Mouse (Mus musculus): ENCODE measurements around the gene Galm. TPM values are rescaled to one million over a fixed set of nuclear protein-coding genes. Genes with fewer than 3 reads are reported as not detected.

Gene Galm
- polyA plus RNA-seq, 1 experiment: 3.7 TPM

DNA sequence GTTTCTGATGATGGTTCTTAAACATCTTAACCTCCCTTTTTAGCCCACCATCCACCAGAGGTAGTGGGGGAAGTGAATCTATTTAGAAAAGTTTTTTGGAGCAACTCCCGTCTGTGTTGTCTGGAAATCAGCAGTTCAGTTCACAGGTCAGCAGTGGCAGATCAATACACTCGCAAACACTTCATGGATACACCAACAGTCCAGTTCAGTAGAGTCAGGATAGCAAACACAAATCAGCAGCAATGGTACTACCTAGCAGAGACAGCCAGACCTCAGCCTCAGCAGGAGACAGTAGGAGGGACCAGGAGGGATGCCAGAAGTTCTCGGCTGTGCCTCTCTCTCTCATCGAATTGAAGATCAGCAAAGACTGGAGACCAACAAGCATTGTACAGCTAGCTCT is 44.7 kb downstream of the Galm start:
- no peak overlapping the region for H3ac ChIP-seq (ENCODE audit: control insufficient read depth, insufficient read length, low read depth)
- H3K4me3 ChIP-seq (ENCODE audit: insufficient read depth, poor library complexity, severe bottlenecking): no peak overlapping the region
- H3K36me3 ChIP-seq (ENCODE audit: control insufficient read depth, insufficient read depth): no peaks in the 10 kb centered on the region
- no peaks in the 10 kb centered on the region for H3K79me2 ChIP-seq (ENCODE audit: control insufficient read depth, insufficient read depth)
- H3K27me3 ChIP-seq (ENCODE audit: control insufficient read depth, insufficient read depth, insufficient read length): no peaks in the 10 kb centered on the region
- TF ChIP-seq CTCF (IDR thresholded peaks at IDR 0.05; ENCODE audit: control insufficient read depth, insufficient read depth, insufficient read length) (no peak), MYOD1 (IDR thresholded peaks at IDR 0.05; ENCODE audit: control insufficient read depth, insufficient read length, low read depth) (no peak), CEBPB (IDR thresholded peaks at IDR 0.05; ENCODE audit: low read depth) (no peak), FOSL1 (IDR thresholded peaks at IDR 0.05; ENCODE audit: insufficient read depth, low read length, poor library complexity, severe bottlenecking) (no peak), USF1 (IDR thresholded peaks at IDR 0.05; ENCODE audit: low read depth) (no peak), MAX (IDR thresholded peaks at IDR 0.05) (no peak), MYOG (IDR thresholded peaks at IDR 0.05; ENCODE audit: control insufficient read depth, extremely low read depth, insufficient read length) (no peak)
- no peaks in the 10 kb centered on the region for H3K79me3 ChIP-seq (ENCODE audit: low read depth)

DNA sequence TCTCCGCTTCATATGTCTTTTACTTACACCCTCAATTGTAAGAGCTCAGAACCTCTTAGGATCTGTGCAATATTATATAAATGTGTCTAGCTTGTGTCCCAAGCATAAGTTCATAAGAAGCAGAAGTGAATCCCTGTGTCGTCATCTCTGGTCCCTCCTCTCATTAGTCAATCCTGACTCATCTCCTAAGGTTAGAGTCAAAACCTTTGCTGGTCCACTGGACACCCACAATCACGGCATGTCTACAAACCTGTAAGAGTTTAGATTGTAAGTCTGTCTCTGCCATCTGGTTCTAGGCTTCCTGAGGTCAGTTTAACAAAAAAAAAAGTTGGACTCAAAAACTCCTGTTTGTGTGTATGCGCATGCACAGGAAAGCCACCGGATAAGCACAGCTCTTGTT is 45.5 kb downstream of the Galm start:
- no peaks in the 10 kb centered on the region for H3K27me3 ChIP-seq (ENCODE audit: control insufficient read depth, insufficient read depth, insufficient read length)

DNA sequence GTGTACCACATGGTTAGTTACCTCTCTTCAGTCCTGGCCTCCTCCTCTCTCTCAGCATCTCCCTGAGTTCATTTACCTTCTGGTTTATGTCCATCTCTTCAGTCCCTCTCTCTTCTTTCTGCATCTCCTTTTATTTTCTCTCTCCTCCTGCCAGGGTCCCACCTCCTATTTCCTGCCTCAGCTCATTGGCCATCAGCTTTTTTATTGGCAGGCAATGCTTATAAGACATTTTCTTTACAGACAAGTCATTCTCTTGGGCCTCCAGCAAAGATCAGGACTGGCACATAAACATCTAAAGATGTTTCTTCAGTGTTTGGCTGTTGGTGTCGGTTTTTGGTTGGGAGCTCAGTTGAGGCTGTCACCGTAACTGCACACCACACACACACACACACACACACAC is 46.4 kb downstream of the Galm start:
- no peak overlapping the region for H3ac ChIP-seq (ENCODE audit: control insufficient read depth, insufficient read length, low read depth)
- H3K79me3 ChIP-seq (ENCODE audit: low read depth): no peaks in the 10 kb centered on the region
- no peak for TF ChIP-seq USF1 (IDR thresholded peaks at IDR 0.05; ENCODE audit: low read depth)
- TF ChIP-seq MYOD1 (IDR thresholded peaks at IDR 0.05; ENCODE audit: control insufficient read depth, insufficient read length, low read depth): no peak
- no peak for TF ChIP-seq MAX (IDR thresholded peaks at IDR 0.05)
- no peak for TF ChIP-seq CEBPB (IDR thresholded peaks at IDR 0.05; ENCODE audit: low read depth)
- TF ChIP-seq MYOG (IDR thresholded peaks at IDR 0.05; ENCODE audit: control insufficient read depth, extremely low read depth, insufficient read length): no peak
- no peak for TF ChIP-seq CTCF (IDR thresholded peaks at IDR 0.05; ENCODE audit: control insufficient read depth, insufficient read depth, insufficient read length)
- TF ChIP-seq FOSL1 (IDR thresholded peaks at IDR 0.05; ENCODE audit: insufficient read depth, low read length, poor library complexity, severe bottlenecking): no peak
- no peaks in the 10 kb centered on the region for H3K27me3 ChIP-seq (ENCODE audit: control insufficient read depth, insufficient read depth, insufficient read length)
- no peak overlapping the region for H3K4me3 ChIP-seq (ENCODE audit: insufficient read depth, poor library complexity, severe bottlenecking)
- no peaks in the 10 kb centered on the region for H3K36me3 ChIP-seq (ENCODE audit: control insufficient read depth, insufficient read depth)
- H3K79me2 ChIP-seq (ENCODE audit: control insufficient read depth, insufficient read depth): no peaks in the 10 kb centered on the region

More for the DNA sequence above, 45.5 kb downstream of the Galm start:
- no peak overlapping the region for H3ac ChIP-seq (ENCODE audit: control insufficient read depth, insufficient read length, low read depth)
- TF ChIP-seq FOSL1 (IDR thresholded peaks at IDR 0.05; ENCODE audit: insufficient read depth, low read length, poor library complexity, severe bottlenecking): no peak
- no peak for TF ChIP-seq CTCF (IDR thresholded peaks at IDR 0.05; ENCODE audit: control insufficient read depth, insufficient read depth, insufficient read length)
- H3K79me3 ChIP-seq (ENCODE audit: low read depth): no peaks in the 10 kb centered on the region
- no peak overlapping the region for H3K4me3 ChIP-seq (ENCODE audit: insufficient read depth, poor library complexity, severe bottlenecking)
- no peaks in the 10 kb centered on the region for H3K36me3 ChIP-seq (ENCODE audit: control insufficient read depth, insufficient read depth)
- H3K79me2 ChIP-seq (ENCODE audit: control insufficient read depth, insufficient read depth): no peaks in the 10 kb centered on the region

- Histone ChIP-seq H3ac (ENCODE audit: control insufficient read depth, insufficient read length, low read depth) (no peak overlapping the region), H3K4me3 (ENCODE audit: insufficient read depth, poor library complexity, severe bottlenecking) (no peak overlapping the region), H3K79me2 (ENCODE audit: control insufficient read depth, insufficient read depth) (no peaks in the 10 kb centered on the region), H3K79me3 (ENCODE audit: low read depth) (no peaks in the 10 kb centered on the region), H3K36me3 (ENCODE audit: control insufficient read depth, insufficient read depth) (no peaks in the 10 kb centered on the region), H3K27me3 (ENCODE audit: control insufficient read depth, insufficient read depth, insufficient read length) (no peaks in the 10 kb centered on the region)
- TF ChIP-seq MAX (IDR thresholded peaks at IDR 0.05) (no peak), MYOD1 (IDR thresholded peaks at IDR 0.05; ENCODE audit: control insufficient read depth, insufficient read length, low read depth) (no peak), CTCF (IDR thresholded peaks at IDR 0.05; ENCODE audit: control insufficient read depth, insufficient read depth, insufficient read length) (no peak), MYOG (IDR thresholded peaks at IDR 0.05; ENCODE audit: control insufficient read depth, extremely low read depth, insufficient read length) (no peak), CEBPB (IDR thresholded peaks at IDR 0.05; ENCODE audit: low read depth) (no peak), USF1 (IDR thresholded peaks at IDR 0.05; ENCODE audit: low read depth) (no peak), FOSL1 (IDR thresholded peaks at IDR 0.05; ENCODE audit: insufficient read depth, low read length, poor library complexity, severe bottlenecking) (no peak)
Observed at GRCm38 (mm10) chr17:80174146-80174545, 46.9 kb downstream of the Galm start.

DNA sequence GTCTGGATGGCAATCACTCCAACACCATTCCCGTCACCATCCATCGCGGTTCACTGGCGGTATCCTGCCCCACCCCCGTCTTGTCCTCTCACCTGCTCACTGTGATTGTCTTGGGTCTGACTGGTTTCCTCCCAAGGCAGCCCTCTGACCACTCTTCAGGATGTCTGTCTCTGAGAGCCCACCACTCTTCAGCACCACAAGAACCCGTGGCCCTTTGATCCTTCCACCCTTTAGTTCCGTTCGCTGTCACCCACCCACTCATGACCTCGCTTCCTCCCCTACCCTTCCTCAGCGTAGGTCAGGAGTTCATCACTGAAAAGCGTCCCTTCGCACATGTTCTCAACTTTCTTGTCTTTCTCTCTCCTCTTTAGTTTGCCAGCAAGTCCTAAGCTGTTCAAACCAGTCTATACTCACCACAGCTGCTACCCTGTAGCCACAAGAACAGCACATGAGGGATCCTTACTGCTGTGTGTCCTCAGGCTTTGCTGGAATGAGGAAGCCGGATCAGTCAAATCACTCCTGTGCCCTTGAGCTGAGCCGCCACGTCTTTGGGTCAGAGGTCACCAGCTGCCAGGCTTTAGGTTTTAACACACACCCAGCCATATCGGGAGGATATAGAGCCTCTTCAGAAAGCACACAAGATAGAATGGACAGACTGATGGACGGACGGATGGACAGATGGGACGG is 47.6 kb downstream of the Galm start:
- H3K27me3 ChIP-seq (ENCODE audit: control insufficient read depth, insufficient read depth, insufficient read length): no peaks in the 10 kb centered on the region
- H3K79me3 ChIP-seq (ENCODE audit: low read depth): no peaks in the 10 kb centered on the region
- H3ac ChIP-seq (ENCODE audit: control insufficient read depth, insufficient read length, low read depth): no peak overlapping the region
- H3K36me3 ChIP-seq (ENCODE audit: control insufficient read depth, insufficient read depth): no peaks in the 10 kb centered on the region
- no peak overlapping the region for H3K4me3 ChIP-seq (ENCODE audit: insufficient read depth, poor library complexity, severe bottlenecking)
- TF ChIP-seq MYOD1 (IDR thresholded peaks at IDR 0.05; ENCODE audit: control insufficient read depth, insufficient read length, low read depth) (no peak), USF1 (IDR thresholded peaks at IDR 0.05; ENCODE audit: low read depth) (no peak), MYOG (IDR thresholded peaks at IDR 0.05; ENCODE audit: control insufficient read depth, extremely low read depth, insufficient read length) (no peak), MAX (IDR thresholded peaks at IDR 0.05) (no peak), CTCF (IDR thresholded peaks at IDR 0.05; ENCODE audit: control insufficient read depth, insufficient read depth, insufficient read length) (no peak), CEBPB (IDR thresholded peaks at IDR 0.05; ENCODE audit: low read depth) (no peak), FOSL1 (IDR thresholded peaks at IDR 0.05; ENCODE audit: insufficient read depth, low read length, poor library complexity, severe bottlenecking) (no peak)
- no peaks in the 10 kb centered on the region for H3K79me2 ChIP-seq (ENCODE audit: control insufficient read depth, insufficient read depth)

DNA sequence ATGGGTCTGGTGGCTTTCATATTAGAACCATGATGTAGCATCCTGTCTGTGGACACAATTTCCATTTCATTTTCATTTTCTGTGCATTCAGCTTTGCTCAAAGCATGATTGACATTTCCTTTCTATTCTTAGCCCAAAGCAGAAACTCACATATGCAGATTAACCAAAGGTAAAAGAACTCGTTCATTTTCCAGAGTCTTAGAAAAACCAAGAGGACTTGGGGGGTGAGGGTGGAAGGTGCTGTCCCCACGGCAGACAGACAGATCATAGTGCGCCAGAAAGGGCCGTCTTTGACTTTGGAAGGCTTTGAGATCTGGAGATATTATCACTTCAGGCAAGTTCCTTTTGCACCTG is 48.1 kb downstream of the Galm start:
- TF ChIP-seq CEBPB (IDR thresholded peaks at IDR 0.05; ENCODE audit: low read depth): no peak
- no peak for TF ChIP-seq FOSL1 (IDR thresholded peaks at IDR 0.05; ENCODE audit: insufficient read depth, low read length, poor library complexity, severe bottlenecking)
- TF ChIP-seq MYOG (IDR thresholded peaks at IDR 0.05; ENCODE audit: control insufficient read depth, extremely low read depth, insufficient read length): no peak
- TF ChIP-seq CTCF (IDR thresholded peaks at IDR 0.05; ENCODE audit: control insufficient read depth, insufficient read depth, insufficient read length): no peak
- no peak for TF ChIP-seq MAX (IDR thresholded peaks at IDR 0.05)
- no peak for TF ChIP-seq USF1 (IDR thresholded peaks at IDR 0.05; ENCODE audit: low read depth)
- TF ChIP-seq MYOD1 (IDR thresholded peaks at IDR 0.05; ENCODE audit: control insufficient read depth, insufficient read length, low read depth): no peak
- Histone ChIP-seq H3ac (ENCODE audit: control insufficient read depth, insufficient read length, low read depth) (no peak overlapping the region), H3K79me3 (ENCODE audit: low read depth) (no peaks in the 10 kb centered on the region)

More for the DNA sequence above, 48.1 kb downstream of the Galm start:
- H3K4me3 ChIP-seq (ENCODE audit: insufficient read depth, poor library complexity, severe bottlenecking): no peak overlapping the region
- no peaks in the 10 kb centered on the region for H3K36me3 ChIP-seq (ENCODE audit: control insufficient read depth, insufficient read depth)
- no peaks in the 10 kb centered on the region for H3K27me3 ChIP-seq (ENCODE audit: control insufficient read depth, insufficient read depth, insufficient read length)
- no peaks in the 10 kb centered on the region for H3K79me2 ChIP-seq (ENCODE audit: control insufficient read depth, insufficient read depth)
